Mouse (Mus musculus): ENCODE measurements around the gene Rhox11. TPM values are rescaled to one million over a fixed set of nuclear protein-coding genes. Genes with fewer than 3 reads are reported as not detected.
A peak's percentile ranks its signal among the peaks of the same experiment; 100 is the strongest.
"Not testable (repeated sequence)": the region's sequence is repeated elsewhere in the genome, so short reads cannot be mapped to it uniquely, and the experiment has no call there.

Gene Rhox11
- polyA plus RNA-seq (2014; fragmentation: Nextera tagmentation; extraction: Ambion mirVana): not detected in 2 replicates

DNA sequence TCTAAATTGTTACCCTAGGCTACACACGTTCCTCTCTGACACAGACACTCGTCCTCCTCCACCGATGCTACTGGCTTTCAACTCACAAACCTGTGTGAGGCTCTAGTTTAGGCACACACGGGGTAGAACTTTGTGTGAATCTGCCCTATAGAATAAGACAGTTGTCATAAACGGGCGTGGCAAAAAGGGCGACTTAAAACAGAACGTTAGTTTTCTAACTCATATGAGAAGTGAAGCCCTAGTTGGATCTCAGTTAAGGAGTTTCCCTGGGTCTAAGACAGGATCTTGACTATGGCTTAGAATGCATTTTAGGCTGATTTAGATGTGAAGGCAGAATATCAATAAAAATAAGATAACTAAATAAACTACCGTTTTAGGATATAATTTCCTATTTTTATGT is at the start of gene Rhox11:
Gene Rhox11, minus strand, starts transcription at position 101 of the 400 bp plus-strand sequence.
- Histone ChIP-seq H3K9ac (ENCODE audit: low read length) (no peak within 1 kb of the TSS), H3K4me2 (ENCODE audit: low read depth, severe bottlenecking) (no peak within 1 kb of the TSS), H3K27me3 (ENCODE audit: control insufficient read depth, insufficient read depth, low read length) (no peaks in the 10 kb centered on the region), H3K27ac (replicated peaks; ENCODE audit: low read depth, low read length) (no peak within 1 kb of the TSS), H3K36me3 (ENCODE audit: control insufficient read depth, insufficient read depth, low read length) (no peaks in the 10 kb centered on the region), H3K9me3 (ENCODE audit: control insufficient read depth, low read length) (no peaks in the 10 kb centered on the region), H3K4me3 (ENCODE audit: low read depth, low read length) (no peak within 1 kb of the TSS), H3K4me1 (ENCODE audit: control insufficient read depth, insufficient read depth, low read length) (no peaks in the 10 kb centered on the region)
- ATAC-seq (ENCODE audit: insufficient number of reproducible peaks, low FRiP score, low TSS enrichment, low read depth): no peak
- DNase-seq (ENCODE audit: low spot score): no peak
- WGBS: 93% methylated on average over 9 of the region's 9 CpGs

DNA sequence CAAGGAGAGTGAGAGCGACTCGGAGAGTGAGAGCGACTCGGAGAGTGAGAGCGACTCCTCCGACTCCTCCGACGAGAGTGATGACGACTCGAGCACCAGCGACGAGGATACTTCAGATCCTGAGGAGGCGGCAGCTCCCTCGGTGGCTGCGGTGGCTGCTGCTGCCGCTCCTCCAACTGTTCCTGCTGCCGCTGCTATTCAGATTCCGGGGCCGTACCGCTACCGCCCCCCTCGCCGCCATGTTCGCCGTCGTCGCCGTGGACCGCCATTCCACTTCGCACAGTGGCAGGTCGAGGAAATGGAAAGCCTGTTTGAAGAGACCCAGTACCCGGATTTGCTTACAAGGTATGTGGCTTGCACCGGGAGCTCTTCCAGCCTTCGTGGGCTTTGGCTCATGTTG is 36.5 kb upstream of the Rhox11 start:
- H3K9ac ChIP-seq (ENCODE audit: low read length): no peak overlapping the region
- WGBS: 87% methylated on average over 34 of the region's 34 CpGs
- H3K4me1 ChIP-seq (ENCODE audit: control insufficient read depth, insufficient read depth, low read length): no peaks in the 10 kb centered on the region
- no peaks in the 10 kb centered on the region for H3K9me3 ChIP-seq (ENCODE audit: control insufficient read depth, low read length)
- DNase-seq (ENCODE audit: low spot score): no peak
- H3K27me3 ChIP-seq (ENCODE audit: control insufficient read depth, insufficient read depth, low read length): no peaks in the 10 kb centered on the region
- H3K4me2 ChIP-seq (ENCODE audit: low read depth, severe bottlenecking): no peak overlapping the region
- no peaks in the 10 kb centered on the region for H3K36me3 ChIP-seq (ENCODE audit: control insufficient read depth, insufficient read depth, low read length)
- no peak overlapping the region for H3K27ac ChIP-seq (replicated peaks; ENCODE audit: low read depth, low read length)
- ATAC-seq (ENCODE audit: insufficient number of reproducible peaks, low FRiP score, low TSS enrichment, low read depth): no peak
- no peak overlapping the region for H3K4me3 ChIP-seq (ENCODE audit: low read depth, low read length)

DNA sequence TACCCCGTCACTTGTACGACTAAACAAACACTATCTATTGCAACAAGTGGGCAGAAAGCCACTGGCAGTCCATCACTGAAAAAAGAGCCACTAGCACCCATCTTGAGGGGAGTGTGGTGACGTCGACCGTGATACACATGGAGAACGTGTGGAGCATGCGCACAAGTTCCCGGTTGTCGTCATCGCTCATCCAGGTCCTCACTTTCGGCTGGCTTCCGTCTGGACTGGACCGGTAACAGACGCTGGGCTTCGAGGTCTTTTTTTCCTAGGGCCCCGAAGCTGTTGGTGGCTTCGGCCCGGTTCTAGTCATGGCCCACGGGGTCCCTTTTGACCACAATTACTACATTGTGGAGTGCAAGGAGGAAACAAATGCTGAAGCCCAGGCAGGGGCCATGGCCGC is 36.0 kb upstream of the Rhox11 start, which contains the start of gene Rhox13:
Gene Rhox13, plus strand, starts transcription at position 238 of the 400 bp plus-strand sequence.
- 94% methylated on average over 20 of the region's 20 CpGs for WGBS
- H3K9ac ChIP-seq (ENCODE audit: low read length): no peak within 1 kb of the TSS
- H3K27ac ChIP-seq (replicated peaks; ENCODE audit: low read depth, low read length): no peak within 1 kb of the TSS
- no peaks in the 10 kb centered on the region for H3K27me3 ChIP-seq (ENCODE audit: control insufficient read depth, insufficient read depth, low read length)
- ATAC-seq (ENCODE audit: insufficient number of reproducible peaks, low FRiP score, low TSS enrichment, low read depth): no peak
- H3K4me3 ChIP-seq (ENCODE audit: low read depth, low read length): no peak within 1 kb of the TSS
- no peaks in the 10 kb centered on the region for H3K4me1 ChIP-seq (ENCODE audit: control insufficient read depth, insufficient read depth, low read length)
- no peaks in the 10 kb centered on the region for H3K9me3 ChIP-seq (ENCODE audit: control insufficient read depth, low read length)
- H3K36me3 ChIP-seq (ENCODE audit: control insufficient read depth, insufficient read depth, low read length): no peaks in the 10 kb centered on the region
- no peak for DNase-seq (ENCODE audit: low spot score)
- H3K4me2 ChIP-seq (ENCODE audit: low read depth, severe bottlenecking): no peak within 1 kb of the TSS

DNA sequence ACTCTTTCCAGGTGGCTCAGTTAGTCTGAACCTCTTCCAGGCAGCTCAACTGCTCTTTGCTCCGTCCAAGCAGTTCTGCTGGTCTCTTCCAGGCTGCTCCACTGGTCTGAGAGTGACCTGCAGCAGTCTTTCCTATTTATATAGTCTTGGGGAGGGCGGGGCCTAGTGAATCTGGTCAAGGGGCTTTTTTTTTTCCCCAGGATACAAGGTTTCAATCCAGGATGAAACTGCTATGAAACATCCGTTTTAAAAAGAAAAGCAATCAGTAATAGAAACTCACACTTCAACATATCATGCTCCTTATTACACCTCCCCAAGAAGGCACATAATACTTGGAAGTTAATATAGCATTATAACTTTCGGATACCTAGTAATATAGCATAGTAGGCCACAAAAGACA is 25.9 kb upstream of the Rhox11 start, which contains the start of gene Rhox12:
Gene Rhox12, minus strand, starts transcription at position 101 of the 400 bp plus-strand sequence.
- Histone ChIP-seq H3K4me2 (ENCODE audit: low read depth, severe bottlenecking) (no peak within 1 kb of the TSS), H3K27me3 (ENCODE audit: control insufficient read depth, insufficient read depth, low read length) (no peaks in the 10 kb centered on the region), H3K36me3 (ENCODE audit: control insufficient read depth, insufficient read depth, low read length) (no peaks in the 10 kb centered on the region), H3K4me3 (ENCODE audit: low read depth, low read length) (no peak within 1 kb of the TSS), H3K4me1 (ENCODE audit: control insufficient read depth, insufficient read depth, low read length) (no peaks in the 10 kb centered on the region), H3K9me3 (ENCODE audit: control insufficient read depth, low read length) (no peaks in the 10 kb centered on the region), H3K27ac (replicated peaks; ENCODE audit: low read depth, low read length) (no peak within 1 kb of the TSS), H3K9ac (ENCODE audit: low read length) (no peak within 1 kb of the TSS)
- no peak for ATAC-seq (ENCODE audit: insufficient number of reproducible peaks, low FRiP score, low TSS enrichment, low read depth)
- WGBS: 76% methylated on average over 4 of the region's 4 CpGs
- no peak for DNase-seq (ENCODE audit: low spot score)

DNA sequence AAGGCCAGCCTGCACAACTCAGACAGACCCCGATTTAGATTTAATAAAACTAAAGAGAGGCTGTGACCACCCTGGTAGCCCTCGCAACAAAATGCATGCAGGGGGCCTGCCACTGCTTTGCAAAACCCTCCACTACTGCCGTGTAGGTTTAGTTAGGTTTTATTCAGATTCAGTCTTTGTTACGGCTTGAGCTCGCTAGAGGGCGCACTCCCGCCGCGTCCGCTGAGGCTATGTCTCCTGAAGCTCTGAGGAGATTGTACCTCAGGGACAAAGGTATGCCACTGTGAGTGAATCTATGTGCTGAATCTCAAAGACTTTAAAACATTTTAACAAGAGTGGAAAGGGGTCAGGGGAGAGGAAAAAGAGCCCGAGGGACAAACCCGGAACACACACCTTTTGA is 715 bp downstream of the Rhox11 start:
- no peaks in the 10 kb centered on the region for H3K4me1 ChIP-seq (ENCODE audit: control insufficient read depth, insufficient read depth, low read length)
- H3K27ac ChIP-seq (replicated peaks; ENCODE audit: low read depth, low read length): no peak overlapping the region
- H3K4me2 ChIP-seq (ENCODE audit: low read depth, severe bottlenecking): no peak overlapping the region
- H3K4me3 ChIP-seq (ENCODE audit: low read depth, low read length): no peak overlapping the region
- H3K36me3 ChIP-seq (ENCODE audit: control insufficient read depth, insufficient read depth, low read length): no peaks in the 10 kb centered on the region
- ATAC-seq (ENCODE audit: insufficient number of reproducible peaks, low FRiP score, low TSS enrichment, low read depth) (no peak), DNase-seq (ENCODE audit: low spot score) (peak; percentile 52)
- no peaks in the 10 kb centered on the region for H3K27me3 ChIP-seq (ENCODE audit: control insufficient read depth, insufficient read depth, low read length)
- 16% methylated on average over 12 of the region's 12 CpGs for WGBS
- no peaks in the 10 kb centered on the region for H3K9me3 ChIP-seq (ENCODE audit: control insufficient read depth, low read length)
- H3K9ac ChIP-seq (ENCODE audit: low read length): no peak overlapping the region

DNA sequence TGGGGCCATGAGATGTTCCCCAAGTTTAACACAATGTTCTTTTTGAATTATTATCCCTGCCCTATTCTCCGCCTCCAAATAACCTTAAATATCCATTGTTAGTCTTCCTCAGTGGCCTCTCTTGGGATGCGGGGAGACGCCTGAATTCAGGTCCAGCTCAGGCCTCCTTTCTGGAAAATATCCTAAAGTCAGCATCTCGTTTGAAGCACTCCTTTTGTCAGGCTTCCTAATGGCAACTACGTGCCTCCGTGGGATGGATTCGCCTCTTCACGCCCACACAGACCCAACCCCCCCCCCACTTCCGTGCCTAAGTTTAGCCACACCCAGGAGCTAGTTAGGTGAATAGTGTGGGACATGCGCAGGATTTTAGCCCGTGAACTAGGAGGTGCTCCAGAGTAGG is 18.8 kb downstream of the Rhox11 start, which contains the start of gene Rhox10:
Gene Rhox10, plus strand, starts transcription at position 301 of the 400 bp plus-strand sequence.
- Histone ChIP-seq H3K36me3 (ENCODE audit: control insufficient read depth, insufficient read depth, low read length) (no peaks in the 10 kb centered on the region), H3K9me3 (ENCODE audit: control insufficient read depth, low read length) (no peaks in the 10 kb centered on the region), H3K27me3 (ENCODE audit: control insufficient read depth, insufficient read depth, low read length) (no peaks in the 10 kb centered on the region), H3K27ac (replicated peaks; ENCODE audit: low read depth, low read length) (no peak within 1 kb of the TSS), H3K4me2 (ENCODE audit: low read depth, severe bottlenecking) (no peak within 1 kb of the TSS), H3K4me1 (ENCODE audit: control insufficient read depth, insufficient read depth, low read length) (no peaks in the 10 kb centered on the region), H3K4me3 (ENCODE audit: low read depth, low read length) (no peak within 1 kb of the TSS), H3K9ac (ENCODE audit: low read length) (no peak within 1 kb of the TSS)
- 88% methylated on average over 11 of the region's 11 CpGs for WGBS
- ATAC-seq (ENCODE audit: insufficient number of reproducible peaks, low FRiP score, low TSS enrichment, low read depth) (no peak), DNase-seq (ENCODE audit: low spot score) (no peak)

DNA sequence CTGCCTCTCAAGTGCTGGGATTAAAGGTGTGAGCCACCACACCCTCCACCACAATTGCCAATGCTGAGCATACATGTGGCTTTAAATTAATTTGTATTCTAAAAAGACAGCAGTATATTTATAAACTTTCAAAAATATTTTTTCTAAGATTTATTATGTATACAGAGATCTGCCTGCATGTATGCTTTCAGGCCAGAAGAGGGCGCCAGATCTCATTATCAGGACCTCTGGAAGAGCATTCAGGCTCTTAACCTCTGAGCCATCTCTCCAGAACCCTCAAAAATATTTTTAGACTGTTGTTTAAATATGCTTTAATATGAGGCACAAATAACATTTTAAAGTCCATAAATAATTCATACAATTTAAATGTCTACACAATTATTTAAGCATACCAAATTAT is 23.4 kb downstream of the Rhox11 start:
- Histone ChIP-seq H3K36me3 (ENCODE audit: control insufficient read depth, insufficient read depth, low read length) (no peaks in the 10 kb centered on the region), H3K27ac (replicated peaks; ENCODE audit: low read depth, low read length) (no peak overlapping the region), H3K4me2 (ENCODE audit: low read depth, severe bottlenecking) (no peak overlapping the region), H3K9me3 (ENCODE audit: control insufficient read depth, low read length) (no peaks in the 10 kb centered on the region), H3K9ac (ENCODE audit: low read length) (no peak overlapping the region), H3K4me1 (ENCODE audit: control insufficient read depth, insufficient read depth, low read length) (no peaks in the 10 kb centered on the region), H3K4me3 (ENCODE audit: low read depth, low read length) (no peak overlapping the region), H3K27me3 (ENCODE audit: control insufficient read depth, insufficient read depth, low read length) (no peaks in the 10 kb centered on the region)
- WGBS: 4% methylated on average over 1 of the region's 1 CpGs
- ATAC-seq (ENCODE audit: insufficient number of reproducible peaks, low FRiP score, low TSS enrichment, low read depth): no peak
- DNase-seq (ENCODE audit: low spot score): peak; percentile 25

DNA sequence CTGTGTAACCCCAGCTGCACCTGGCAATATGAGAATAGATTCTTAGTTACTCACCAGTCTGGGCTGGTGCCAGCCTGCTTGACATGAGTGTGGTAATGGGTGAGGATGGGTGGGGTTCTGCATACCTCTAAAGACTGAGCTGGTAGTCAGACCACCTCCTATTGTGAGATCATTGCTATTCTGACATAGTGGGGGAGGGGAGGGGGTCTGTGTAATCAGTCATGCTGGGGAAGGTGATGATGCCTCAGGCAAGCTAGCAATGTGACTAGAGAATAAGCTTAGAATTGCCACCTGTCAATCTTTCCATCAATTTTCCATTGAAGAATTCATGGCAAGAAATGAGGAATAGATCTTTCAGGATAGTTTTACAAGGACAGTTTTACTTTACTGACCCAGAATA is 41.9 kb downstream of the Rhox11 start, which contains the start of gene Btg1-ps2:
Gene Btg1-ps2, minus strand, starts transcription at position 101 of the 400 bp plus-strand sequence.
- not testable (repeated sequence) for H3K36me3 ChIP-seq (ENCODE audit: control insufficient read depth, insufficient read depth, low read length); H3K27me3 ChIP-seq (ENCODE audit: control insufficient read depth, insufficient read depth, low read length); H3K4me1 ChIP-seq (ENCODE audit: control insufficient read depth, insufficient read depth, low read length); ATAC-seq (ENCODE audit: insufficient number of reproducible peaks, low FRiP score, low TSS enrichment, low read depth); H3K4me3 ChIP-seq (ENCODE audit: low read depth, low read length); H3K9ac ChIP-seq (ENCODE audit: low read length); DNase-seq (ENCODE audit: low spot score); H3K4me2 ChIP-seq (ENCODE audit: low read depth, severe bottlenecking); H3K9me3 ChIP-seq (ENCODE audit: control insufficient read depth, low read length); H3K27ac ChIP-seq (replicated peaks; ENCODE audit: low read depth, low read length)

DNA sequence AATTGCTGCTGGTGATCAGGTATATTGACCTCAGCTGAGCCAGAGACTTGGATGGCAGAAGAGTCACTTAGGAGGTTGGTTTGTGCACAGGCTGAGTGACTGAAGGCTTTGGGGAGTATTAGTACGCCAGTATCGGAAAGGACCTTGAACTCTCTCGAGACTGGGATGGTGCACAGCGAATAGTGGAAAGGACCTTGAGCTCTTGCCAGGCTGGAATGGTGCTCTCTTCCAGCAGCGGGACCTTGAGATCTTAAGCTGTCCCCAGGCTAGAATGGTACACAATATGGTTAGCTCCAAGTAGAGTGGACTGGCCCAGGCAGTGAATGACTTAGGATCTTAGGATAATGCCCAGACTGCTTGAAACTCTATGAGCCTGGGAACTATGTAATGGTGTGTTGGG is 45.3 kb downstream of the Rhox11 start:
- no peak for ATAC-seq (ENCODE audit: insufficient number of reproducible peaks, low FRiP score, low TSS enrichment, low read depth)
- no peak for DNase-seq (ENCODE audit: low spot score)
- no peaks in the 10 kb centered on the region for H3K9me3 ChIP-seq (ENCODE audit: control insufficient read depth, low read length)
- no peak overlapping the region for H3K4me2 ChIP-seq (ENCODE audit: low read depth, severe bottlenecking)
- no peak overlapping the region for H3K27ac ChIP-seq (replicated peaks; ENCODE audit: low read depth, low read length)
- H3K4me3 ChIP-seq (ENCODE audit: low read depth, low read length): no peak overlapping the region
- no peak overlapping the region for H3K9ac ChIP-seq (ENCODE audit: low read length)
- H3K27me3 ChIP-seq (ENCODE audit: control insufficient read depth, insufficient read depth, low read length): no peaks in the 10 kb centered on the region
- H3K36me3 ChIP-seq (ENCODE audit: control insufficient read depth, insufficient read depth, low read length): no peaks in the 10 kb centered on the region
- WGBS: 94% methylated on average over 5 of the region's 5 CpGs
- no peaks in the 10 kb centered on the region for H3K4me1 ChIP-seq (ENCODE audit: control insufficient read depth, insufficient read depth, low read length)

Measured in limb, embryonic 11.5 days (tissue).